Mouse (Mus musculus) ES-E14 (cell line): ENCODE results near the gene Ergic2.

ENCODE experiments used
- CHD2 ChIP-seq: IDR thresholded peaks from 2 replicates; pipeline ENCODE4 v1.6.1; 2014; ENCODE audit warnings: mild to moderate bottlenecking, low read depth, low read length, inconsistent platforms
- HCFC1 ChIP-seq: IDR thresholded peaks from 2 replicates; pipeline ENCODE4 v1.6.1; 2012; ENCODE audit warnings: low read length, inconsistent platforms, borderline replicate concordance; ENCODE audit not compliant: insufficient read depth
- MAFK ChIP-seq: IDR thresholded peaks from 2 replicates; pipeline ENCODE4 v1.6.1; 2014; ENCODE audit warnings: mild to moderate bottlenecking, low read depth, low read length, inconsistent platforms; ENCODE audit not compliant: insufficient read depth
- ZC3H11A ChIP-seq: IDR thresholded peaks from 2 replicates; pipeline ENCODE4 v1.6.1; 2012; ENCODE audit warnings: low read depth, mild to moderate bottlenecking, inconsistent platforms, low read length, borderline replicate concordance
- ZNF384 ChIP-seq: IDR thresholded peaks from 2 replicates; pipeline ENCODE4 v1.6.1; 2012; ENCODE audit warnings: low read depth, low read length, inconsistent platforms

DNA sequence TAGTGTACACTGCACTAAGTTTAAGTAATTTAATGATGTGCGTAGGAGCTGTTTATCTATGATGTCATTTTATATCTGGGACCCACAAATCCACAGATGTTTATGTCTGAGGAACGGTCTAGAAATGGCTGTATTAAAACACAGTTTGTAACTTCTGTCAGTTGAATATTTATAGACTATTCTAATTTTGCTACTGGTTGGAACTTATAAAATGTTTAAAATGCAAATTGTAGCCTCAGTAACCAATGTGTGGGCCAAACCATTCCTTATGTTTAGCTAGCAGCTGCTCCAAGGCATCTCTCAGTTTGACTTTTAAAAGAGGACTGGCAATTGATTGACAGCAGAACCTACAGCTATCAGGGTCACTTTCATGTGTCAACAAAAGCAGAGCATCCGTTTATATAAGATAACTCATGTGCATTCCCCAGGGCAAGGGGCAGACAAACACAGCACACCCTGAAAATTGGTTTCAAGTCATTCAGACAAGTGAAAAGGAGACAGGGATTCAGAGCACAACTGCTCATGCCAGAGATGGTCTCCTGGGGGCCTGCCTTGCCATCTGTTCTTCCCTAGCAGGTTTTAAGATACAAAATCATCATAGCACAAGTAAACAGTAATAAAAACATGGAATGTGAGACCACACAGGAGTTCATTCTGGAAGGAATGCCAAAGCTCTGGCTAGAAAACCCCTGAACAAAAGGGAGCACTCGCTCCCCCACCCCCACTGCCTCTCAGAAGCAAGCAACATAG is 48.0 kb upstream of the Ergic2 start:
- no peak for TF ChIP-seq CHD2
- no peak for TF ChIP-seq ZNF384
- TF ChIP-seq MAFK = no peak
- no peak for TF ChIP-seq HCFC1
- TF ChIP-seq ZC3H11A = no peak
